Mouse (Mus musculus) heart, postnatal 0 days (tissue): ENCODE results near the gene Taf4.

Source experiments
- CTCF ChIP-seq: IDR thresholded peaks from 2 replicates; pipeline ENCODE4 v1.5.1; 2016; ENCODE audit warnings: antibody characterized with exemption, control low read depth, low read depth
- EP300 ChIP-seq: IDR thresholded peaks from 2 replicates; pipeline ENCODE4 v1.6.1; 2016; ENCODE audit warnings: antibody characterized with exemption, low read depth

DNA sequence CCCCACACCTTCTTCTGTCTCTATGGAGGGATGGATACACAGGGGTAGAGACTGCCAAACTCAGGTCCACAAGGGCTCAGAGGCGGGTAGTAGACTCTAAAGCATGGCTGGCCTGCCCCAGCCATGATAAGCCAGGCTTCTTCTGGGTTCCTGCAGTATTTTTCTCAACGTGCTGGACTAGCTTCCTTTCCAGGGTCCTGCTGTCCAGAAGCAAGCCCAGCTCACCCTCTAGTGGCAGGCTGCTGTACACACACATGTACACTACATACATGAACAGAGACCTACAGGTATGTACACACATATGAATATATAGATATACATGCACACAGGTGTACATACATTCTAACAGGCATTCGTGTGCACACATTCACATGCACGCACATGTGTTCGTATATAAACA, 103.7 kb downstream of the Taf4 start:
- TF ChIP-seq CTCF (peak; percentile 81), EP300 (no peak)
